Mouse (Mus musculus): ENCODE results near the gene Sarm1.

Gene Sarm1

DNA sequence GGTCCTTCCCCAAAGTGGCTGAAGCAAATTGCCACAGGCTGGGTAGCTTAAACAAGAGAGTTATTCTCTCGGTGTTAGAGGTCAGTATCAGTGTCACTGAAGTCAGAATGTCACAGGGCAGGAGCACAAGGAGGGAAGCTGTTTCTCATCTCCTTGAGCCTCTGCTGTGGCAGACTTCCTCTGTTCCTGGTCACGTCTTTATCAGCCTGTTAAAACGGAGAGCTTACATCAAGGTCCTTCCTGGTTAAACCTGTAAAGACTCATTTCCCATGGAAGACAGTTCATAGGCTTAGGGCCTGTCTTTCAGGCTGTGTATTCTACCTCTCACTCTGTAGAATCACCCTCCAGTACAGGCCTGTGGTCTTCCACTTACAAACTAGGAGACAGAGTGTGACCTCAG, 29.6 kb downstream of the Sarm1 start:
- in situ Hi-C loops (cut with MboI; ENCODE audit: low pct_unique_long_range_greater_than_20kb in 1 of 2, low sequenced_read_pairs in 2 of 2, unreplicated experiment in 1 of 2) = no loop called here

DNA sequence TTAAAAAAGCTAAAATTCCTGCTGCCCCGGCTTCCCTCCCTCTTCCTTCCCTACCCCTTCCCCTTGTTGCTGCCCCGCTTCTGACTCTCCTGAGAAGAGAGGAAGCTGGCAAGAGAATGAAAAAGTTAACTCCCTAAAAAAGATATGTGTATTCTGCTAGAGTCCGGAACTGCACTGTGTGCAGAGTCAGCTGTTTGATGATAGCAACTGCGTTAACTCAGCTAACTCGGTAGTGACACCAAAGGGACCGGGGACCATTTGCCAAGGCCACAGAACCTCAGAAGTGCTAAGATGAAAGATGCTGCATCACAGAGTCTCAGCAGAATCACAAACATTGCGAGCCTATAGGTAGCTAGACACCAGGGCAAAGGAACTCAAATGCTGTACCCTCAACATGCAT, 30.0 kb downstream of the Sarm1 start:
- in situ Hi-C loops (cut with MboI; ENCODE audit: low pct_unique_long_range_greater_than_20kb in 1 of 2, low sequenced_read_pairs in 2 of 2, unreplicated experiment in 1 of 2) = no loop called here

DNA sequence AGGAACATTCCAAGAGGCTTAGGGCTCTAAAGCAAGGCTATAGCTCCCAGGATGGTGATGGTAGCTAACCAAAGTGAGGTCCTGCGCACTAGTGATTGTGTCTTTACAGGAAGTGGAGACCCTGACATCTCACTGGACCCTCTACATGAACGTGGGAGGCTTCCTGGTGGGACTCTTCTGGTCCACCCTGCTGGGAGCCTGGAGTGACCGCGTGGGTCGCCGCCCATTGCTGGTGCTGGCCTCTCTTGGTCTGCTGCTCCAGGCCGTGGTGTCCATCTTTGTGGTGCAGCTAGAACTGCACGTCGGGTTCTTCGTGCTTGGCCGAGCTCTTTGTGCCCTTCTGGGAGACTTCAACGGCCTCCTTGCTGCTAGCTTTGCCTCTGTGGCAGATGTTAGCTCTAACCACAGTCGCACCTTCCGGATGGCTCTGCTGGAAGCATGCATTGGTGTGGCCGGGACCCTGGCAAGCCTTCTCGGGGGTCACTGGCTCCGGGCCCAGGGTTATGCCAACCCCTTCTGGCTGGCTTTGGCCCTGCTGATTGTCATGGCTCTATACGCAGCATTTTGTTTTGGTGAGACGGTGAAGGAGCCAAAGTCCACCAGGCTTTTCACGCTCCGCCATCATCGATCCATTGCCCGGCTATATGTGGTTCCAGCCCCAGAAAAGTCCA, 31.2 kb downstream of the Sarm1 start:
- in situ Hi-C loops (cut with MboI; ENCODE audit: low pct_unique_long_range_greater_than_20kb in 1 of 2, low sequenced_read_pairs in 2 of 2, unreplicated experiment in 1 of 2) = no loop called here

DNA sequence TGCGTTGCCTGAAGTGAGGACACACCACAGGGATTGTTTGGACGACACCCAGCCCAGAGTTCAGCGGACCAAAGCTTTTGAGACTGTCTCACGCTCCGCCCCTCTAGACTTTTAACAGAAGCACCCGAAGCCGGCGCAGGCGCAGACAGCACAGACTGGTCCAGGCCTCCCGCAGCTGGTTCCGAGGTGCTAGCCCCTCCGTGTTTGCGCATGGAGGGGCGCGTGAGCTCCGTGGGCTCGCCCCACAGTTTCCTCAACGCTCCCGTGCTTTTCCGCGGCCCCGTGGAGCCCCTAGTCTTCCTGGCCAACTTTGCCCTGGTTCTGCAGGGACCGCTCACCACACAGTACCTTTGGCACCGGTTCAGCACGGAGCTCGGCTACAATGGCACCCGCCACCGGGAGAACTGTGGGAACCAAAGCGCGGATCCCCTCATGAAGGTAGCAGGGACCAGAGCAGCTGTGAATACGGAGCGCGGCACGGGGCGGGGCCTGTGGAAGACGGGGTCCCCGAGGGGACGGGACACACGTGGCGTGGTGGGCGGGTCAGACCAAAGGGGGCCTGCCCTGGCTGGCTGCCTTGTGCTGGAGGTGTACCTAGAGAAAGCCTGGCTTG, 31.9 kb downstream of the Sarm1 start, which contains the start of gene Slc46a1:
TSS of gene Slc46a1 (plus strand) at position 130 of the 613 bp plus-strand sequence.
- in situ Hi-C loops (cut with MboI; ENCODE audit: low pct_unique_long_range_greater_than_20kb in 1 of 2, low sequenced_read_pairs in 2 of 2, unreplicated experiment in 1 of 2) = no loop called here

DNA sequence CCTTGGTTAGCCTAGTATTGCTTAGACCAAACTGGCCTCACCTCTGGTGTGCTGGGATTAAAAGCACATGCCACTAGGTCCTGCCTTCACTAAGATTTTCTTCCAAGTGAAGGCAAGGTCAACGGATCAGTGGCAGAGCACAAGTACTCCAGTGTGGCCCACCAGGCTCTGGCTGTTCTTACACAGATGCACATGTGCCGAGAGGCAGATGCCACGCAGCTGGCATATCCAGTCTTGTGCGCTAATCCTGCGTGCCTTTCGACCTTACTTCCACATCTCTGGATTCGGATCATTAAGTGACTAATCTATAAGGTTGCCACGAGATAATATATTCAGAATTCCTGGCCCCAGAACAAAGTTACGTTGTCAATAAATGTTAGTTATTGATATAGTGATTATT, 32.4 kb downstream of the Sarm1 start:
- in situ Hi-C loops (cut with MboI; ENCODE audit: low pct_unique_long_range_greater_than_20kb in 1 of 2, low sequenced_read_pairs in 2 of 2, unreplicated experiment in 1 of 2) = no loop called here

DNA sequence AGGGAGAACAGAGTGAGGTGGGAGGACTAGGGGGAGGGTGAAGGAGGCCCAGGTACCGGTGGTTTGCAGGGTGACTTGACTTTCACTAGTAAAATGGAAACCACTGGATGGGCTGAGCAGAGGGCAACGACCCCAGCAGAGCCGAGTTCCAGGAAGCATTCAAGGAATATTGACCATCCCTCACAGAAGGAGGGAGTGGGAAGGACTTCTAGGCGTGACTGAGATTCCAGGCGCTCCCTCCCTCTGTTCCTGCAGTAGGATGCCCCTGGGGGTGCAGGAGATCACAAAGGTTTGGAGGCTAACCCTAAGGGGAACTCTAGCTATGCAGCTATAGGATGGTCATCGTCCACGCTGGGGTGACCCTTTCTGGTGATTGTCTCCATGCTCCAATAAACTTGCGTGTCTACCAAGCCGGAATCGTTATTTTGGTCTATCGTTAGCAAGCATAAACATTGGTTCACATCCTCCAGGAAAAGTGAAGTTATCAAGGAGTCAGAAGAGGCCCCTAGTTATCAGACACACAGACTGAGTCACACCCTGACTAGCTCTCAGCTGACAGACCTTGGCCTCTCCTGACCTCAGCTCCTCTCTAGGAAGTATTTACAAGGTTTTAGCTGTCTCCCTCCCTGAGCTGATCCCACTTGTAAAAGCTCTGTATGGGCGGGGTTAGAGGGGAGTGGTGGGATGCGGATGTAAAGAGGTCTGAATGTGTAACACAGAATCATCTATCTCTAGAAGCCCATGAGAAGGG, 34.1 kb downstream of the Sarm1 start:
- in situ Hi-C loops (cut with MboI; ENCODE audit: low pct_unique_long_range_greater_than_20kb in 1 of 2, low sequenced_read_pairs in 2 of 2, unreplicated experiment in 1 of 2) = no loop called here

DNA sequence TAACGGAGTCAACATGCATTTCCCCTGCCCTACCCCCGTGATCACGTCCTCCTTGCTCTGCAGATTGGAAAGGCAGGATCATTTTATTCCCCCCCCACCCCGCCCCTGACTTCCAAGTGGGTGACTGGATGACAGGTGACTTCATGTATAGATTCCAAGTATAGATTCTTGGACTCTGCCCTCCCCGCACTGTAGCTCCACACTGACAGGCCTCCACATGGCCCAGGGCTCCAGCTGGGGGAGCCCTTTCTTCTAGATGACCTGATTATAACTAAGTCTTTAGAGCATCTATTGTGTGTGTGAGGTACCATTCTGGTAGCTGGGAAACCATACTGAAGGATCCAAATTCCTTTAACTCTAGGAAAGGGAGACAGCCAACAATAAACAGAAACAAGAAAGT, 34.9 kb downstream of the Sarm1 start:
- in situ Hi-C loops (cut with MboI; ENCODE audit: low pct_unique_long_range_greater_than_20kb in 1 of 2, low sequenced_read_pairs in 2 of 2, unreplicated experiment in 1 of 2) = no loop called here

DNA sequence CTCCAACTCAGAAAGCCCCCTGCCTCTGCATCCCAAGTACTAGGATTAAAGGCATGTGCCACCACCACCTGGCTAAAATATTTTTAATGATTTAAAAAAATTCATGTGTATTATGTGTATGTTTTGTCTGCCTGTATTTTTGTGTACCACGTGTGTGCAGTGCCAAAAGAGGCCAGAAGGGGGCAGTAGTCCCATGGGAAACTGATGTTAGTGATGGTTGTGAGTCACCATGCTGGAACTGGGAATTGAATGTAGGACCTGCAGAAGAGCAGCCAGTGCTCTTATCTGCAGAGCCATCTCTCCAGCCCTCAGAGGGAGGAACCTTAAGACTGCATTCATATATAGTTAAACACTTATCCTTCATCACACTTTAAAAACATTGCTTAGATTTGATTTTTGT, 35.7 kb downstream of the Sarm1 start:
- in situ Hi-C loops (cut with MboI; ENCODE audit: low pct_unique_long_range_greater_than_20kb in 1 of 2, low sequenced_read_pairs in 2 of 2, unreplicated experiment in 1 of 2) = no loop called here

DNA sequence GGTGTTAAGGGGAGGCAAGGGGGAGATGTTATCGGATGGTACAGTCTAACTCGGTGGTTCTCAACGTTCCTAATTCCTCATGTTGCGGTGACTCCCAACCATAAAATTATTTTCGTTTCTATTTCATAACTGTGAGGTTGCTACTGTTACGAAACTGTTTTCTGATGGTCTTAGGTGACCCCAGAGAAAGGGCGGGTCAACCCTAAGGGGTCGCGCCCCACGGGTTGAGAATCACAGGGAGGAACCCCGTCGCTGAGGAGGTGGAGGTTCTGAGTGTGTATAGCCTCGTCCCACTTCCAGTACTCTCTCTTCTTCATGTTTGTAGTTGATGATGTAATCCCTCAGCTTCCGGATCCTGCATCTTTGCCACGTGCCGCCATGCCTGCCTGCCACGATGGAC, 38.8 kb downstream of the Sarm1 start:
- in situ Hi-C loops (cut with MboI; ENCODE audit: low pct_unique_long_range_greater_than_20kb in 1 of 2, low sequenced_read_pairs in 2 of 2, unreplicated experiment in 1 of 2) = no loop called here

DNA sequence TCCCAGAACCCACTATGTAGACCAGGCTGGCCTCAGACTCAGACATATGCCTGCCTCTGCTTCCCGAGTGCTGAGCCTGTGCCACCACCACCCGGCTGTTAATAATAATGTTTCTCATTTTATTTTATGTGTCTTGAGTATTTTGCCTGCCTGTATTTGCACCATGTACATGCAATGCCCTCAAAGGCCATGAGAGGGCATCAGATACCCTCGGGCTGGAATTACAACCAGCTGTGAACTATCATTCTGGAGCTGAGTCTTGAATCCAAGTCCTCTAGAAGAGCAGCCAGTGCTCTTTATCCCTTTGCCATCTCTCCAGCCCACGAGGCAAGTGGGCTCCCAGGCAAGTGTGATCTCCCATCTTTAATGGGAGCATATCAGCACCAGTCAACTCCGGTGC, 42.2 kb downstream of the Sarm1 start:
- in situ Hi-C loops (cut with MboI; ENCODE audit: low pct_unique_long_range_greater_than_20kb in 1 of 2, low sequenced_read_pairs in 2 of 2, unreplicated experiment in 1 of 2) = no loop called here

DNA sequence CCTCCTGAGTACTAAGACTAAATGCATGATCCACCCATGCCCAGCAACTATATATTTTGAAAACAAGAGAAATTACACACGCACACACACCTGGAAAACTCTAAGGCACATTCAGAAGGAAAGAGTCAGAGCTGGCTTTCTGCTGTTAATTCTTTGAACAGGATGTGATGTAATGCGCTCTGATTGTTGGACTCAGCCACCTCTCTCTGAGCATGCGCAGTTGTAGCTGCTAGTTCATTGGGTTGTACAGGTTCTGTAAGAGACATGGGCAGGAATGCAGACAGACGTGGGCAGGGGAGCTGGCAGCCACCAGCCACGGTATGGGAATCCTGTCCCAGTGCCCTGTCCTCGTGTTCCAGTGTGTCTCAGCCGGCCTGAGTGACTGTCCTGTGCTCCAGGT, 43.3 kb downstream of the Sarm1 start:
- in situ Hi-C loops (cut with MboI; ENCODE audit: low pct_unique_long_range_greater_than_20kb in 1 of 2, low sequenced_read_pairs in 2 of 2, unreplicated experiment in 1 of 2) = no loop called here

DNA sequence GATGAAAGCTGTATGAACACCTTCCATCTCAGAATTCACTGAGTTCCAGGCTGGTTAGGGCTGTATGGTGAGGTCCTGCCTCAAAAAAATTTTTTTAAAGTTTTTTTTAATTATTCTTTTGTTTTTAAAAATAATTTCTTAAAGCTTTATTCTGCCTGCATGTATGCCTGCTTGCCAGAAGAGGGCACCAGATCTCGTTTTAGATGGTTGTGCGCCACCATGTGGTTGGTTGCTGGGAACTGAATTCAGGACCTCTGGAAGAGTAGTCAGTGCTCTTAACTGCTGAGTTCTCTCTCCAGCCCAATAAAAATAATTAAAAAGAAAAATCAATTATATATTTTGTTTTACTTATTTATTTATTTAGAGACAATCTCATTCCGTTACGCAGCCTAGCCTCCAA, 43.9 kb downstream of the Sarm1 start:
- in situ Hi-C loops (cut with MboI; ENCODE audit: low pct_unique_long_range_greater_than_20kb in 1 of 2, low sequenced_read_pairs in 2 of 2, unreplicated experiment in 1 of 2) = no loop called here

DNA sequence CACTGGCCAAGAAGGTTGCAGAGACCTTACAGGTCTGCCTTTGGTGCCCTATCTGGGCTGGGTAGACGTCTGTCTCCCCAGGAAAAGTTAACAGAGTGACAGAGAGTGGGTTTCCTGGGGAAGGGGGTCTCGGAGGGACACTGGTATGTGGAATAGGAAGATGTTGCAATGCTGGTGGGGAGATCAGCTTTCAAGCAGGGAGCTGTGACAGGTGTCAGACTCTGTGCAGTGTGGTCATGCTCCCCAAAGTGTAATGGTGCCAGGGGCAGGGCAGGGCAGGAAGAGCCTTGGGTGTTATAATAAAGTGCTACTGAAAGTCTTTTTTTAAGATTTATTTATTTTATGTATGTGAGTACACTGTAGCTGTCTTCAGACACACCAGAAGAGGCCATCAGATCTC, 47.2 kb downstream of the Sarm1 start:
- in situ Hi-C loops (cut with MboI; ENCODE audit: low pct_unique_long_range_greater_than_20kb in 1 of 2, low sequenced_read_pairs in 2 of 2, unreplicated experiment in 1 of 2) = no loop called here

DNA sequence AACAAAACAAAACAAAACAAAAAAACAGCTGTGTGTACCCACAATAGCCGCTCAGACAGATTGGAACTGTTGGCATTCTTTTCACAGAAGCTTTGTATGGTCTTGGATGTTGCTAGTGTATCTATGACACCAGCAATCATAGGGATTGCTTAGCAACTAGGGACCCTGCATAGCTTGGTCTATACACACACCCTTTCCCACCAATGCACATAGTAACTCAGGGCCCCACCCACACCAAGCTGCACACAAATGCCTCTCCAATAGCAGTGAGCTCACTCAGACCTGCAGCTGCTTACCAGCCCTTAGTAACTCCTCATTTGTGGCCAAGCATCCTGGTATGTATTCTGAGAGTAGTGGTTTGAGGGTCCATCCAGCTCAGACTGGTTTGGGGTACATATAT, 49.3 kb downstream of the Sarm1 start:
- in situ Hi-C loops (cut with MboI; ENCODE audit: low pct_unique_long_range_greater_than_20kb in 1 of 2, low sequenced_read_pairs in 2 of 2, unreplicated experiment in 1 of 2) = no loop called here

DNA sequence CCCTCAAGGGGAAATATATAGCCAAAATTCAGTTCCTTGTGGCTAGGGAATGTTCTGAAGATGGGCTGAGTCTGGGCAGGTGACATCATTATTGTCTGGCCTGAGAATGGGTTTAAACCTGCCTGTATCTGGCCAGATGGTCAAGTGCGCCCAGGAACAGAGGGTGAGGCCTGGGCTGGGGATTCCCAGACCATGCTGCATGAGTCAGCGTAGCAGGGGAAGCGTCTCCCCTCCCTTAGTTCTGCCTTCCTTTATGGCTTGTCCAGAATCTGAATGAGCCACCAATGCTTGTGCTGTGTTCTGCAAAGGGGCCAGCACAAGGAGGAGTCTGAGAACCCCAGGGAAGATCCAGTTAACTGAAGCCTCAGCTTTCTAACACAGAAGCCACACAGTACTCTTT, 50.4 kb downstream of the Sarm1 start:
- in situ Hi-C loops (cut with MboI; ENCODE audit: low pct_unique_long_range_greater_than_20kb in 1 of 2, low sequenced_read_pairs in 2 of 2, unreplicated experiment in 1 of 2) = no loop called here

DNA sequence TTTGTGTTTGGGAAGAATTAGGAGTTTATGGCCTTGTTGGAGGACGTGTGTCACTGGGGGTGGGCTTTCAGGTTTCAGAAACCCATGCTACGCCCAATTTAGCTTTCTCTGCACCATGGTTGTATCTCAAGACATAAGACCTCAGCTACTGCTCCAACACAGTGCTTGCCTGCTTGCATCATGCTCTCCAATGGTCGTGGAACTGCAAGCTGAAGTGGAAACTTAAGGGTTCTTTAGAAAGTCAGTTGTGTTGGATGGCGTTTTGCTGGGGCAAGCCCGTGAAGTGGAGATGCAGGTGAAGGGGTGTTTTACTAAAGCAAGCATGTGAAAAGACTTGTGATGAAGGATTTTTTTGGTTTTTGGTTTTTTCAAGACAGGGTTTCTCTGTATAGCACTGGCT, 54.4 kb downstream of the Sarm1 start:
- in situ Hi-C loops (cut with MboI; ENCODE audit: low pct_unique_long_range_greater_than_20kb in 1 of 2, low sequenced_read_pairs in 2 of 2, unreplicated experiment in 1 of 2) = loop anchor here in 1 of 2 experiments (5.0 kb wide), 1 partner anchor 81 kb away; no protein-coding TSS in a partner anchor

DNA sequence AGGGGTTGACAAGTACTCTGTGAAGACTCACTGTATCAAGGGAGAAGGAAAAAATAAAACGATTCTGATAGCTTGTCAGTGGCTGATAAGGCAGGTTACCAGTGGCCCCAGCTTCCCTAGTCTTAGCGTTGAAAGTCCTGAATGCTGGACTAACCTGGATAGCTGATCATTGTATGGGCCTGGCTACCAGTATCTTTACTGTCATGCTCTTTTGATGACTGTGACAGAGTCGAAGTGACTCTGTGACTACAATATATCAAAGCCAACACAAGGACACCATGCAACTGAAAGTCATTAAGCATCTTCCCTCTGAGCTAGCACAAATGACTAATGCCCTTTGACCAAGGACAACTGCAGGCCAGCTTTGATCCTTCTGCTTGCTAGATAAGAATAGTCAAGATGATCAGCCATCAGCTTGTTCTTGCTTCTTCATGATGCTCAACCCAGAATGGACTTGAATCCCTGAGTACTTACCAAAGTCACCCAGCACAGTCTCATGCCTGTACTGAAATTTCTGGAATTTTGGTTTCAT, 59.1 kb downstream of the Sarm1 start:
- in situ Hi-C loops (cut with MboI; ENCODE audit: low pct_unique_long_range_greater_than_20kb in 1 of 2, low sequenced_read_pairs in 2 of 2, unreplicated experiment in 1 of 2) = no loop called here

DNA sequence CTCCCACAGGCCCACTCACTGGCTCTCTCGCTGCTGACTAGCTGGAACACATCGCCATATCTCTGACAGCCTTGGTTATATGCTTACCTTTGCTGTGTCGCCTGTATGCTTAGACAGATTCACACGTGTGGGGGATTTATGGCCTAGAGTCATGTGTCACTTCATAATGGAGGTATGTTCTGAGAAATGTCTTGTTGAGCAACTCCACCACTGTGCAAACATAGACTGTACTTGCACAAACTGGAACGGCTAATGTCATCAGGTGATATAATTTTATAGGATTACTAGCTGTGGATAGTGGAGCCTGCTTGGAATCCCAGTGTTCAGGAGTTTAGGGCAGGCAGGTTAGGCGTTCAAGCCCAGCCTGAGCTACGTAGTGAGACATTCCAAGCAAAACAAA, 60.4 kb downstream of the Sarm1 start:
- in situ Hi-C loops (cut with MboI; ENCODE audit: low pct_unique_long_range_greater_than_20kb in 1 of 2, low sequenced_read_pairs in 2 of 2, unreplicated experiment in 1 of 2) = no loop called here

DNA sequence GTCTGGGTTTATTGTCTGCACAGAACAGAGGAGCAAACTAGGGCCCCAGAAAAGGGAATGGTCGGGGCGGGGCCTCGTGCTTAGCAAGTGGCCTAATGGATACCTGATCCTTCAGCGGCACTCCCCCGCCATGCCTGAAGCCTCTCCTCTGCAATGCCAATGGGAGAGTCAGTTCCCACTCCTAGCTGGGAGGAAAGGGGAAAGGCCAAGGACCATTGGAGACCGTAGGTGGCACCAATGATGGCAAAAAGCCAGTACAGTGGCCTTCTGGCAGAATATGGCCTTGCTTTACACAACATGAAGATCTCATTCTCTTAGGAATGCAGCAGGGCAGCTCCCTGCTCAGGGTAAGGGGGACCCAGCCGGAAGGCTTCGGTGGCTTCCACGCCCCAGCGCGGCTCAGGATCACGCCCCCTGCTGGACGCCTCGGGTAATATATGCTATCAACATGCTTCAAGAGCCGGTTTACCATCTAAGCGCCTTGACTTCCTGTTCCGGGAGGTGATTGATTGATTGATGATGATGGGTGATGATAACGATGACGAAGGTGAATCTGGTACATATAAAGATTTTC, 61.7 kb downstream of the Sarm1 start:
- in situ Hi-C loops (cut with MboI; ENCODE audit: low pct_unique_long_range_greater_than_20kb in 1 of 2, low sequenced_read_pairs in 2 of 2, unreplicated experiment in 1 of 2) = no loop called here

Measured in mouse embryonic stem cell (cell line).